Mouse (Mus musculus): ENCODE data around the gene Rpl32.

DNA sequence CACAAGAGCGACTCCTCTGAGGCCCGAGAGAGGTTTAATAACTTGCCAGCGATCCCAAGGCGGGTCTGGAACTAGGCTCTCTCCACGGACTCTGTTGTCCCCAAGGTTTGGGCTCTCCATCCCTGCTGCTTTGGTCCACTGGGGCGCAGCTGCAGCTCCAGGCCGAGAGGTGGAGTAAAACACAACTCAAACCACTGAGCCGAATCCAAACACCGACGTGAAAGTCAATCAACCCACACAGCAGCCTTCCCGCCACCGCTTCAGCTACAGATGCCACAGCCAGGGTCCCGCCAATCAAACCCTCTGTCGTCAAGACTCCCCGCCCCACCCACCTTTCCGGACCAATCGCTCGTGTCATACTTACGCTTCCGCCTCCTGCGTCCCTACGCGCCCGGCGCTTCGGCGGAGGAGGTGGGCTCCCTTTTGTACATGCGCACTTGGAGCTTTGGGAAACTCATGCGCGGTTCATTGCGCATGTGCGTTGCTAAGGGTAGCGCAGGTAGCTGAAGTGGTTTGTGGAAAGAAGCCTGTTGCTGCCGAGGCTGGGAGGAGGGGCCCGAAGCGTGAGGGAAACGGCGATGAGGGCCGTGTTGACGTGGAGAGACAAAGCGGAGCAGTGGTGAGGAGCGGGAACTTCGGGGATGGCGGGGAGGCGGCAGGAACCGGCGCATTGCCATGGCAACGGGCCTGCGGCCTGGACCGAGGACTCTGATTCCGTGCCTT, 44.7 kb upstream of the Rpl32 start, which contains the start of the genes Mbd4 and Ift122:
- TF ChIP-seq CTCF (IDR thresholded peaks at IDR 0.05; ENCODE audit: low read depth) (peak; percentile 60), EP300 (IDR thresholded peaks at IDR 0.05; ENCODE audit: low read depth) (0 out of 2 replicates have a peak, but pooled peaks have one; percentile 47)

Data from liver, postnatal 0 days (tissue).